Mouse (Mus musculus): ENCODE measurements around the gene Cenpm. TPM values are rescaled to one million over a fixed set of nuclear protein-coding genes. Genes with fewer than 3 reads are reported as not detected.

The Cenpm gene
- polyA plus RNA-seq, 1 experiment, result 2.3 TPM

GRCm38 (mm10) chr15:82185062-82185783 is 59.3 kb downstream of the Cenpm start:
- Histone ChIP-seq H3K4me1 (ENCODE audit: control insufficient read depth, insufficient read depth, low read length) (peaks cover 12% of the 10 kb centered on the region), H3K4me3 (ENCODE audit: insufficient read depth, low read depth, low read length) (no peak overlapping the region), H3K27ac (ENCODE audit: insufficient read depth, low read depth, low read length) (peak overlapping the region; percentile 83), H3K27me3 (replicated peaks; ENCODE audit: control insufficient read depth, insufficient read depth, low read length) (no peaks in the 10 kb centered on the region), H3K36me3 (ENCODE audit: control insufficient read depth, insufficient read depth, low read length) (0 out of 2 replicates have a peak, but pooled peaks cover 1% of the 10 kb centered on the region)
- 62% methylated on average over 14 of the region's 14 CpGs for WGBS
- no peak for DNase-seq
- TF ChIP-seq CTCF (conservative IDR thresholded peaks at IDR 0.05; ENCODE audit: insufficient read depth, insufficient read length, low read depth, low read length) (no peak), POLR2A (IDR thresholded peaks at IDR 0.05; ENCODE audit: low read depth, low read length) (no peak)

- Histone ChIP-seq H3K4me3 (ENCODE audit: insufficient read depth, low read depth, low read length) (no peak overlapping the region), H3K4me1 (ENCODE audit: control insufficient read depth, insufficient read depth, low read length) (peaks cover 12% of the 10 kb centered on the region), H3K27ac (ENCODE audit: insufficient read depth, low read depth, low read length) (peak overlapping the region; percentile 83), H3K36me3 (ENCODE audit: control insufficient read depth, insufficient read depth, low read length) (peaks cover 1% of the 10 kb centered on the region; the same call in 1 of the 2 replicates), H3K27me3 (replicated peaks; ENCODE audit: control insufficient read depth, insufficient read depth, low read length) (no peaks in the 10 kb centered on the region)
- peak; percentile 93 for DNase-seq
- 48% methylated on average over 10 of the region's 10 CpGs for WGBS
- TF ChIP-seq POLR2A (IDR thresholded peaks at IDR 0.05; ENCODE audit: low read depth, low read length), result no peak
- no peak for TF ChIP-seq CTCF (conservative IDR thresholded peaks at IDR 0.05; ENCODE audit: insufficient read depth, insufficient read length, low read depth, low read length)
Observed at GRCm38 (mm10) chr15:82184656-82185055, 59.9 kb downstream of the Cenpm start.

- no peak overlapping the region for H3K4me3 ChIP-seq (ENCODE audit: insufficient read depth, low read depth, low read length)
- H3K27me3 ChIP-seq (replicated peaks; ENCODE audit: control insufficient read depth, insufficient read depth, low read length), result no peaks in the 10 kb centered on the region
- peaks cover 12% of the 10 kb centered on the region for H3K4me1 ChIP-seq (ENCODE audit: control insufficient read depth, insufficient read depth, low read length)
- 57% methylated on average over 7 of the region's 7 CpGs for WGBS
- peak; percentile 80 for DNase-seq
- TF ChIP-seq POLR2A (IDR thresholded peaks at IDR 0.05; ENCODE audit: low read depth, low read length) (no peak), CTCF (conservative IDR thresholded peaks at IDR 0.05; ENCODE audit: insufficient read depth, insufficient read length, low read depth, low read length) (no peak)
- H3K27ac ChIP-seq (ENCODE audit: insufficient read depth, low read depth, low read length), result peak overlapping the region; percentile 82
- peaks cover 1% of the 10 kb centered on the region for H3K36me3 ChIP-seq (ENCODE audit: control insufficient read depth, insufficient read depth, low read length)
Observed at GRCm38 (mm10) chr15:82184183-82184582, 60.4 kb downstream of the Cenpm start.

Other genes starting within 250 kb of the Cenpm start
- gene Desi1, start 210.9 kb downstream of the Cenpm start, polyA plus RNA-seq (2012; rRNA removed), result 29.0 and 29.8 TPM in 2 replicates
- gene Snu13, start 197.2 kb downstream of the Cenpm start, polyA plus RNA-seq (2012; rRNA removed), result 48.7 and 58.2 TPM in 2 replicates
- 0.01 and 0.02 TPM in 2 replicates for gene 4930407I10Rik, start 185.6 kb downstream of the Cenpm start, polyA plus RNA-seq (2012; rRNA removed)
- gene Mei1, start 174.8 kb downstream of the Cenpm start, polyA plus RNA-seq (2012; rRNA removed), result not detected in 2 replicates
- 6.9 and 7.5 TPM in 2 replicates for gene Ccdc134, start 116.8 kb downstream of the Cenpm start, polyA plus RNA-seq (2012; rRNA removed)
- 102 and 118 TPM in 2 replicates for gene Srebf2, start 97.6 kb downstream of the Cenpm start, polyA plus RNA-seq (2012; rRNA removed)
- gene Shisa8, start 31.9 kb downstream of the Cenpm start, polyA plus RNA-seq (2012; rRNA removed), result 0.08 and 0.09 TPM in 2 replicates
- gene Tnfrsf13c, start 20.4 kb downstream of the Cenpm start, polyA plus RNA-seq (2012; rRNA removed), result 0.24 and 3.5 TPM in 2 replicates
- gene 1500009C09Rik, start 7.6 kb upstream of the Cenpm start, polyA plus RNA-seq (2012; rRNA removed), result 0.20 TPM in 1 of 2 replicates, not detected in the other
- 0.47 and 0.90 TPM in 2 replicates for gene Sept3, start 30.1 kb upstream of the Cenpm start, polyA plus RNA-seq (2012; rRNA removed)
- gene Wbp2nl, start 54.2 kb upstream of the Cenpm start, polyA plus RNA-seq (2012; rRNA removed), result 0.08 TPM in 1 of 2 replicates, not detected in the other
- 200 and 242 TPM in 2 replicates for gene Naga, start 94.2 kb upstream of the Cenpm start, polyA plus RNA-seq (2012; rRNA removed)
- gene Pheta2, start 94.2 kb upstream of the Cenpm start, polyA plus RNA-seq (2012; rRNA removed), result 0.45 and 0.52 TPM in 2 replicates
- gene Smdt1, start 94.2 kb upstream of the Cenpm start, polyA plus RNA-seq (2012; rRNA removed), result 316 and 376 TPM in 2 replicates
- 632 and 646 TPM in 2 replicates for gene Ndufa6, start 109.6 kb upstream of the Cenpm start, polyA plus RNA-seq (2012; rRNA removed)
- gene Cyp2d22, start 135.5 kb upstream of the Cenpm start, polyA plus RNA-seq (2012; rRNA removed), result 60.9 and 74.8 TPM in 2 replicates
- gene Cyp2d11, start 149.3 kb upstream of the Cenpm start, polyA plus RNA-seq (2012; rRNA removed), result not detected in 2 replicates
- 0.22 and 0.33 TPM in 2 replicates for gene Cyp2d10, start 162.4 kb upstream of the Cenpm start, polyA plus RNA-seq (2012; rRNA removed)
- gene Cyp2d9, start 188.7 kb upstream of the Cenpm start, polyA plus RNA-seq (2012; rRNA removed), result 29.6 and 49.9 TPM in 2 replicates